Mouse (Mus musculus) forebrain, embryonic 11.5 days (tissue): ENCODE data around the gene Pitx1. TPM values are rescaled to one million over a fixed set of nuclear protein-coding genes. Genes with fewer than 3 reads are reported as not detected.

Experiments
- ATAC-seq: fragments of 200-750 bp; cut with Nextera tagmentation; replicated peaks from 2 replicates; pipeline ENCODE4 v1.8.0; 2017; ENCODE audit warnings: moderate TSS enrichment; ENCODE audit not compliant: low FRiP score
- DNase-seq: peaks from one replicate; pipeline ENCODE4 v3.0.0-alpha.2; 2017; ENCODE audit warnings: low spot score
- H3K27ac ChIP-seq: fragments of 300-500 bp; sonication (generic); 2 replicates; pipeline ENCODE4 v1.5.1; 2014; ENCODE audit warnings: low read depth, low read length
- H3K27me3 ChIP-seq: fragments of 300-500 bp; sonication (generic); 2 replicates; pipeline ENCODE4 v1.6.1; 2014; ENCODE audit warnings: mild to moderate bottlenecking, low read length, mixed read lengths; ENCODE audit not compliant: control insufficient read depth, insufficient read depth
- H3K36me3 ChIP-seq: fragments of 300-500 bp; sonication (generic); 2 replicates; pipeline ENCODE4 v1.6.1; 2014; ENCODE audit warnings: mild to moderate bottlenecking, low read length, moderate library complexity, mixed read lengths; ENCODE audit not compliant: control insufficient read depth, insufficient read depth
- H3K4me1 ChIP-seq: fragments of 300-500 bp; sonication (generic); replicated peaks from 2 replicates; pipeline ENCODE4 v1.6.1; 2014; ENCODE audit warnings: low read length, mixed read lengths; ENCODE audit not compliant: control insufficient read depth, insufficient read depth
- H3K4me2 ChIP-seq: fragments of 300-500 bp; sonication (generic); 2 replicates; pipeline ENCODE4 v1.6.1; 2014; ENCODE audit warnings: low read depth, mild to moderate bottlenecking, low read length, moderate library complexity, mixed read lengths; ENCODE audit not compliant: severe bottlenecking
- H3K4me3 ChIP-seq: fragments of 300-500 bp; sonication (generic); 2 replicates; pipeline ENCODE4 v1.5.1; 2014; ENCODE audit warnings: low read depth, low read length
- H3K9ac ChIP-seq: fragments of 300-500 bp; sonication (generic); 2 replicates; pipeline ENCODE4 v1.6.1; 2014; ENCODE audit warnings: low read length
- H3K9me3 ChIP-seq: fragments of 300-500 bp; sonication (generic); 2 replicates; pipeline ENCODE4 v1.6.1; 2016; ENCODE audit warnings: low read length, mixed read lengths; ENCODE audit not compliant: control insufficient read depth
- WGBS: fragments of 180-500 bp; shearing (Covaris S2); extraction: QIAGEN DNeasy Blood & Tissue Kit; methylation state at CpG from one replicate; pipeline ENCODE4 v1.1.7; 2014; 5-methylcytosine and 5-hydroxymethylcytosine counted together
- polyA plus RNA-seq: library from polyadenylated mRNA; unstranded; fragments of >200 nt; fragmentation: Nextera tagmentation; extraction: Ambion mirVana; gene quantifications from 2 replicates; pipeline ENCODE4 v1.2.1, GENCODE M21; 2014

Gene Pitx1
- polyA plus RNA-seq, 1 experiment from 2014 or later, result 0.76 TPM

DNA sequence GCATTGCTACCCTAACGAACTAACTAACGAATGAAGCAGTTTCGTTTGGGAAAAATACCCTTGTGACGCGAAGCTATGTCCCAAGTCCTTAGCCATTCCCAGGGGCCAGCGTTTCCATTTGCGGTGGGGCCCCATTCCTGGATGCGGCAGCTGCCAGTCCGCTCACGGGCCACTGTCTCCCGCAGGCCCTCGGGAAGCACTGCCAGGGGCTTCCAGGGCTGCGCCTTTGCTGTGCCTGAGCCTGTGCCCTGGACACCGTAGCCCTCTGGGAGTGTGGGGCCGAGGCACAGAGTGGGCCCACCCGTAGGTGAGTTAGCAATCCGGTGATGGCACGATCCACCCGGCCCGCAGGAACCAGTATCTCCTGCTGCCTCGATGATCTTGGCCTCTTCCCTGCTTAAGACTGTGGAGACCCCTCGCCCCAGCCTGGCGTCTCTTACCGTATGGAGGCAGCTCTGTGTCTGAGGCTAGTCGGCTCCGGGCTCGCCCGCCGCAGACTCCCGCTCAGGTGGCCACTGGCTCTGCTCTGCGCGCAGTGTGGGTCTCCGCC, 369 bp downstream of the Pitx1 start:
- H3K4me3 ChIP-seq, result no peak overlapping the region
- H3K4me2 ChIP-seq, result no peak overlapping the region
- no peak overlapping the region for H3K27ac ChIP-seq
- no peaks in the 10 kb centered on the region for H3K36me3 ChIP-seq
- ATAC-seq (no peak), DNase-seq (peak; percentile 65)
- no peaks in the 10 kb centered on the region; the same call in 1 of the 2 replicates for H3K9me3 ChIP-seq
- H3K9ac ChIP-seq, result no peak overlapping the region
- H3K27me3 ChIP-seq, result peaks cover 95% of the 10 kb centered on the region
- WGBS, result under 1% methylated on average over 33 of the region's 33 CpGs
- H3K4me1 ChIP-seq, result peaks cover 13% of the 10 kb centered on the region; the same call in 1 of the 2 replicates

- no peak overlapping the region for H3K4me2 ChIP-seq
- no peaks in the 10 kb centered on the region for H3K36me3 ChIP-seq
- no peaks in the 10 kb centered on the region; the same call in 1 of the 2 replicates for H3K9me3 ChIP-seq
- peaks cover 10% of the 10 kb centered on the region; the same call in 1 of the 2 replicates for H3K4me1 ChIP-seq
- H3K4me3 ChIP-seq, result no peak overlapping the region
- ATAC-seq (no peak), DNase-seq (no peak)
- peaks cover 94% of the 10 kb centered on the region for H3K27me3 ChIP-seq
- WGBS, result 6% methylated on average over 5 of the region's 5 CpGs
- no peak overlapping the region for H3K27ac ChIP-seq
- H3K9ac ChIP-seq, result no peak overlapping the region
These were observed 1.3 kb downstream of the Pitx1 start for GRCm38 (mm10) chr13:55834667-55835066.

DNA sequence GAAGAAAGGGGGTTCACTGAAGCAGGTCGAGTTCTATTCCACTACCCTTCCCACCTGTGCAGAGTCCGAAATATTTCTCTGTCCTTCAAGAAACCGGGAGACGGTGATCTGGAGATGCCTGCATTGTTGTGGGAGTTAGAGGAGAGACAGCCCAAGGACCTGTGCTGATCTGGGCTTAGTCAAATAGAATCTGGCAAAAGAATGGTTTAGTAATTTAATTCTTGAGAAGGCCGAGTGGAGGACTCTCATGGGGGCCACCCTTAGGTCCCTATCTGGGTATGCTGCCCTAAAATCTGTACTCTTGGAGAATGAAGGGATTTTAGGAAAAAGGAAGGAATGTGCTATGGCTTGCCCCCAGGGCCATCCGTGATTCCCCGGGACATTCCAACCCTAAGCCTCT, 2.1 kb downstream of the Pitx1 start:
- H3K9ac ChIP-seq, result no peak overlapping the region
- no peak for ATAC-seq

GRCm38 (mm10) chr13:55832602-55833001, 3.4 kb downstream of the Pitx1 start:
- H3K4me2 ChIP-seq, result no peak overlapping the region
- H3K4me3 ChIP-seq, result no peak overlapping the region
- peaks cover 10% of the 10 kb centered on the region; the same call in 1 of the 2 replicates for H3K4me1 ChIP-seq
- no peaks in the 10 kb centered on the region for H3K36me3 ChIP-seq
- H3K9ac ChIP-seq, result no peak overlapping the region
- peaks cover 91% of the 10 kb centered on the region for H3K27me3 ChIP-seq
- ATAC-seq, result no peak
- WGBS, result 20% methylated on average over 1 of the region's 1 CpGs
- no peaks in the 10 kb centered on the region; the same call in 1 of the 2 replicates for H3K9me3 ChIP-seq
- H3K27ac ChIP-seq, result no peak overlapping the region
- no peak for DNase-seq

More for the DNA sequence above, 2.1 kb downstream of the Pitx1 start:
- 2% methylated on average over 7 of the region's 7 CpGs for WGBS
- Histone ChIP-seq H3K9me3 (no peaks in the 10 kb centered on the region; the same call in 1 of the 2 replicates), H3K4me3 (no peak overlapping the region), H3K27me3 (peaks cover 91% of the 10 kb centered on the region), H3K36me3 (no peaks in the 10 kb centered on the region), H3K27ac (no peak overlapping the region), H3K4me2 (no peak overlapping the region), H3K4me1 (peaks cover 10% of the 10 kb centered on the region; the same call in 1 of the 2 replicates)
- no peak for DNase-seq

DNA sequence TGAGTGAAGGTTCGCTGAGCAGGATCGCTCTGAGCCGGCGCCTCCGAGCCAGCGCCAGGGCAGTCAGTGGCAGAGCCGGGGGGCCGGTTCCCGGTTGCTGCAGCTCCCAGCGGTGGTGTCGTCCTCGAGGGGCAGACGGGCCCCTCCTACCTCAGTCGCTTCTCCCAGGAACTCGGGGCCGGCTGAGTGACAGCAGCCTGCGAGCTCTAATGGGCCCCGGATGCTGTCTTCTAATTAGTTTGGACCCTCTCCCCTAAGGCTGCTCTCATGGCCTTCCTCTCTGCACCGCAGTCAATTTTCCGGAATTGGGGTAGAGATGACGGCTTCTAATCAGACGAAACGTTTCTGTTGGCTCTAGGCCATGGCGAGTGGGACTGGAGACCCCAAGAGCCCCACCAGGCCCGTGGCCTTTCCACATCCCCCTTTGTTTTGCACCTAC, 4.3 kb downstream of the Pitx1 start:
- peaks cover 10% of the 10 kb centered on the region; the same call in 1 of the 2 replicates for H3K4me1 ChIP-seq

DNA sequence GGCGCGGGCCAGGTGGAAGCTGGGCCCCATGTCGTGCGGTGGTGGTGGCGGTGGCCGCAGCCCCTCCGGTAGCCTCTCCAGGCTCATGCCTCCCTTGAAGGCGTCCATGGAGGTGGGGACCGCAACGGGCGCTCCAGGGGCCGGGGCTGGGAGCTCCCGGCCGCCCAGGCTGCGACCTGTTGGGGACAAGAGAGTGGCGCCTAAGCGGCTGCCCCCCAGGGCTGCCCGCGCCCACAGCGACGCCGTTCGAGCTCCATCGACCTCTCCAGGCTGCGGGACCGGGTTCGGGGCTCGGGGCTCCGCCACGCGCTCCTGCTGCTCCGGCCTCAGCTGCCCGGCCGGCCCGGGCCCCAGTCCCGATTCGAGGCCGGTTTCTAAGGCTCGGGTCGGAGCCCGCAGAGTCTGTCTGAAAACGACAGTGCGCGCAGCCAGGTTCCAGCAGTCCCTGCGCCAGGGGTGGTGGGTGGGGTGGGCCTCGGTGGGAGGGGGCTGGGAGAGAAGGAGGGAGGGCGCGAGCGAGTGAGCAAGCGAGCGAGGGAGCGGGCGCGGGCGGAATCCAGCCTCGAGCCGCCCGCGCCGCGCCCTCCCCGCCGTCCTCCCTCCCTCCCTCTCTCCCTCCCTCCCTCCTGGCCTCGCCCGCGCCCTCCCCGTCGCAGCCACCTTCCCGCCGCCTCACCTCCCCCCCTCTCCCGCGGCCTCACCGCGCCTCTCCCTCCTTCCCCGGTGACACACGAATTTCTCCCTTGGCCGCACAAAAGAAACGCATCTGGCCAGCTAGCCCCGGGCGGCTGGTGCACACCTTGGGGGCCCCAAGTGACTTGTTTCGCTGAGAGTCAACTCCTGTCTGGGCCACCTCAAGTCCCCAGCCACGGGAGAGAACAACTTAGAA, 4.9 kb downstream of the Pitx1 start:
- Histone ChIP-seq H3K4me3 (peak overlapping the region; percentile 23), H3K27ac (no peak overlapping the region), H3K9me3 (no peaks in the 10 kb centered on the region), H3K9ac (no peak overlapping the region), H3K36me3 (no peaks in the 10 kb centered on the region), H3K4me2 (peak overlapping the region; percentile 36), H3K4me1 (peaks cover 13% of the 10 kb centered on the region; the same call in 1 of the 2 replicates), H3K27me3 (peaks cover 84% of the 10 kb centered on the region)
- WGBS, result under 1% methylated on average over 59 of the region's 82 CpGs
- peak; percentile 65 for DNase-seq
- no peak for ATAC-seq

More for the DNA sequence above, 4.3 kb downstream of the Pitx1 start:
- Histone ChIP-seq H3K9me3 (no peaks in the 10 kb centered on the region), H3K27me3 (peaks cover 86% of the 10 kb centered on the region), H3K4me3 (no peak overlapping the region), H3K9ac (no peak overlapping the region), H3K4me2 (peak overlapping the region; percentile 36; the same call in 1 of the 2 replicates), H3K36me3 (no peaks in the 10 kb centered on the region), H3K27ac (no peak overlapping the region)
- 1% methylated on average over 25 of the region's 25 CpGs for WGBS
- no peak for ATAC-seq
- peak; percentile 72 for DNase-seq

DNA sequence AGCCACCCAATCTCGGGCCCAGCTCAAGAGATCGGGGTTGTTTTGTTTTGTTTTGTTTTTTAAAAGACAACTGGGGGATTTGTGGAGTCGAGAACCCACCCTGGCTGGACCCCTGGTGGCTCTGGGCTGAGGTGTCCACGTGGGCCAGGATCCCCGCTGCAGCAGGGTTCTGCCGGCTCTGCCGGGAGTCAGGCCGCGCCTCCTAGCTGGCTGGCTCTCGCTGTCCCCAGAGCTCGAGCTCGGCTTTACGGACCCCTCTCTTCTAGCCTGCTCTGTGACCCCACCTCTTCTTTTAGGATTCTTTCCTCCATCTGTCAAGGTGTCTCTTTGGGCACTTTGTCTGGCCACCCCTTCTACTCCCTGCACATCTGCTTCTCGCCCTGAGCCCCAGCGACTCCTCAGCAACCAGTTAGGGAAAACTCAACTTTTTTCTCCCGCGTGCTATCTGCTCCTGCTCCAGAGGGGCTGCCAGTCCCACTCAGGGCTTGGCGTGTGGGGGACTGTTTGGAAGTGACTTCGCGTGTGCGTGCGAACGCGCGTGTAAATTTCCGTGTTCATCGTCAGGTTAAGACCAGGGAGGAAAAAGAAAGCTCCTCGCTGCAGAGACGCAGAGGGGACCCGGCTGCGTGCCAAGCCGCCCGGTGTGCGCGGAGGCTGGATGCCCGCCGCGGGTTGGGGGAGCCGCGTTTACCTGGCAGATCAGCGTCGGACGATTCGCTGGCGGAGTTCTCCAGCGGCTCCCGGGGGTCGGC, 5.7 kb downstream of the Pitx1 start:
- Histone ChIP-seq H3K9ac (no peak overlapping the region), H3K9me3 (no peaks in the 10 kb centered on the region), H3K27me3 (peaks cover 85% of the 10 kb centered on the region), H3K4me2 (peak overlapping the region; percentile 36), H3K4me3 (peak overlapping the region; percentile 23), H3K36me3 (no peaks in the 10 kb centered on the region), H3K4me1 (peaks cover 14% of the 10 kb centered on the region; the same call in 1 of the 2 replicates), H3K27ac (no peak overlapping the region)
- ATAC-seq (no peak), DNase-seq (peak; percentile 73)
- WGBS, result under 1% methylated on average over 48 of the region's 48 CpGs

- Histone ChIP-seq H3K4me2 (no peak overlapping the region), H3K4me1 (peaks cover 14% of the 10 kb centered on the region; the same call in 1 of the 2 replicates), H3K27me3 (peaks cover 87% of the 10 kb centered on the region), H3K9me3 (no peaks in the 10 kb centered on the region), H3K27ac (no peak overlapping the region), H3K9ac (no peak overlapping the region), H3K4me3 (no peak overlapping the region), H3K36me3 (no peaks in the 10 kb centered on the region)
- ATAC-seq, result no peak
- DNase-seq, result no peak
- WGBS, result 2% methylated on average over 12 of the region's 12 CpGs
These were observed 6.9 kb downstream of the Pitx1 start for GRCm38 (mm10) chr13:55829018-55829655.
